Mouse (Mus musculus) brain, embryonic 14.5 days (tissue): Measurements from ENCODE around the gene Nbea.

ENCODE experiments used
- CTCF ChIP-seq: fragments of 200-500 bp; IDR thresholded peaks from 2 replicates; pipeline ENCODE4 v1.5.1; 2012; ENCODE audit warnings: inconsistent platforms, mild to moderate bottlenecking, moderate library complexity, borderline replicate concordance; ENCODE audit not compliant: insufficient read depth, insufficient read length; ENCODE audit errors: extremely low read depth
- POLR2A ChIP-seq: fragments of 200-500 bp; IDR thresholded peaks from 2 replicates; pipeline ENCODE4 v1.6.1; 2012; ENCODE audit warnings: mild to moderate bottlenecking, inconsistent platforms, borderline replicate concordance; ENCODE audit not compliant: poor library complexity, insufficient read depth, insufficient read length, severe bottlenecking; ENCODE audit errors: extremely low read depth

GRCm38 (mm10) chr3:55713856-55714255, 469.6 kb downstream of the Nbea start:
- TF ChIP-seq CTCF, result no peak
- TF ChIP-seq POLR2A, result no peak
